Mouse (Mus musculus) intestine, postnatal 0 days (tissue): Measurements from ENCODE around the gene Phf21a. TPM values are rescaled to one million over a fixed set of nuclear protein-coding genes. Genes with fewer than 3 reads are reported as not detected.

Experiments used
- ATAC-seq: fragments of 200-750 bp; cut with Nextera tagmentation; 2 replicates; pipeline ENCODE4 v1.8.0; 2017; ENCODE audit warnings: mild to moderate bottlenecking, moderate TSS enrichment, moderate library complexity
- H3K27ac ChIP-seq: fragments of 300-500 bp; sonication (generic); 2 replicates; pipeline ENCODE4 v1.5.1; 2014; ENCODE audit warnings: mild to moderate bottlenecking, low read depth, low read length, moderate library complexity
- H3K27me3 ChIP-seq: fragments of 300-500 bp; sonication (generic); replicated peaks from 2 replicates; pipeline ENCODE4 v1.6.1; 2014; ENCODE audit warnings: low read length, mixed read lengths; ENCODE audit not compliant: control insufficient read depth, insufficient read depth
- H3K36me3 ChIP-seq: fragments of 300-500 bp; sonication (generic); 2 replicates; pipeline ENCODE4 v1.6.1; 2014; ENCODE audit warnings: mild to moderate bottlenecking, moderate library complexity; ENCODE audit not compliant: control insufficient read depth, insufficient read depth
- H3K4me1 ChIP-seq: fragments of 300-500 bp; sonication (generic); replicated peaks from 2 replicates; pipeline ENCODE4 v1.6.1; 2014; ENCODE audit warnings: antibody characterized with exemption, low read length, mixed read lengths; ENCODE audit not compliant: control insufficient read depth, insufficient read depth
- H3K4me2 ChIP-seq: fragments of 300-500 bp; sonication (generic); replicated peaks from 2 replicates; pipeline ENCODE4 v1.6.1; 2014; ENCODE audit warnings: low read depth, mild to moderate bottlenecking, moderate library complexity
- H3K4me3 ChIP-seq: fragments of 300-500 bp; sonication (generic); 2 replicates; pipeline ENCODE4 v1.5.1; 2014; ENCODE audit warnings: low read depth, low read length
- H3K9ac ChIP-seq: fragments of 300-500 bp; sonication (generic); 2 replicates; pipeline ENCODE4 v1.6.1; 2014; ENCODE audit warnings: mild to moderate bottlenecking, low read depth, low read length
- H3K9me3 ChIP-seq: fragments of 300-500 bp; sonication (generic); 2 replicates; pipeline ENCODE4 v1.6.1; 2016; ENCODE audit warnings: mixed run types; ENCODE audit not compliant: control insufficient read depth
- CTCF ChIP-seq: sonication (generic); IDR thresholded peaks from 2 replicates; pipeline ENCODE4 v1.5.1; 2016; ENCODE audit warnings: low read depth, mild to moderate bottlenecking, control low read depth, antibody characterized with exemption, moderate library complexity
- WGBS: fragments of 180-500 bp; shearing (Covaris S2); extraction: QIAGEN DNeasy Blood & Tissue Kit; methylation state at CpG from one replicate; pipeline ENCODE4 v1.1.7; 2014; 5-methylcytosine and 5-hydroxymethylcytosine counted together
- polyA plus RNA-seq: library from polyadenylated mRNA; unstranded; fragments of >200 nt; fragmentation: Nextera tagmentation; extraction: Ambion mirVana; gene quantifications from 2 replicates; pipeline ENCODE4 v1.2.1, GENCODE M21; 2015

Phf21a gene
- polyA plus RNA-seq, 1 experiment from 2014 or later, result 7.4 TPM

GRCm38 (mm10) chr2:92060291-92060690 is 32.6 kb upstream of the Phf21a start:
- Histone ChIP-seq H3K27ac (no peak overlapping the region), H3K9me3 (no peaks in the 10 kb centered on the region), H3K9ac (no peak overlapping the region), H3K36me3 (no peaks in the 10 kb centered on the region), H3K4me2 (peak overlapping the region; percentile 99), H3K27me3 (peaks cover 9% of the 10 kb centered on the region), H3K4me3 (peak overlapping the region; percentile 54), H3K4me1 (peaks cover 4% of the 10 kb centered on the region; the same call in 1 of the 2 replicates)
- 27% methylated on average over 6 of the region's 6 CpGs for WGBS
- TF ChIP-seq CTCF, result no peak
- ATAC-seq, result no peak

DNA sequence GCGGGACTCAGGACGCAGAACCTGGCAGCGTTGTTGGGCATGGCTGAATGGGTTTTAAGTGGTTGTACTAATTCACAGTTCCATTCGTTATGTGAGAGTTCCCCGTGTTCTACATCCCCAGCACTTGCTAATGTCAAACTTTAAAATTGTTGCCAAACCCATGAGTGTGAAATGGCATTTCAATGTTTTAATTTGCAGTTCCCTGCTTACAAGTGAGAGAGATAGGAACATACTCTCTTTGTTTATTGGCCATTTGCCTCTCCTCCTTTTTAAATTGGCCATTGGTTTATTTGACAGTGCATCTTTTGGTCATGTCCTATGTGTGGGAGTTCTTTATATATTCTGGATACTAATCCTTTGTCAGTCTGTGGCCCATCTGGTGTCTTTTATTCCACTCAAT is 31.6 kb upstream of the Phf21a start:
- Histone ChIP-seq H3K4me3 (no peak overlapping the region), H3K9me3 (no peaks in the 10 kb centered on the region), H3K27me3 (peaks cover 9% of the 10 kb centered on the region), H3K4me2 (no peak overlapping the region), H3K36me3 (no peaks in the 10 kb centered on the region), H3K4me1 (0 out of 2 replicates have a peak, but pooled peaks cover 4% of the 10 kb centered on the region), H3K27ac (no peak overlapping the region), H3K9ac (no peak overlapping the region)
- ATAC-seq, result no peak
- TF ChIP-seq CTCF, result no peak
- WGBS, result 83% methylated on average over 5 of the region's 5 CpGs

- H3K9me3 ChIP-seq, result no peaks in the 10 kb centered on the region
- H3K4me1 ChIP-seq, result 0 out of 2 replicates have a peak, but pooled peaks cover 4% of the 10 kb centered on the region
- no peak overlapping the region for H3K9ac ChIP-seq
- TF ChIP-seq CTCF, result no peak
- no peak overlapping the region for H3K27ac ChIP-seq
- no peak overlapping the region for H3K4me2 ChIP-seq
- H3K27me3 ChIP-seq, result peaks cover 9% of the 10 kb centered on the region
- no peak for ATAC-seq
- H3K36me3 ChIP-seq, result no peaks in the 10 kb centered on the region
- 61% methylated on average over 5 of the region's 5 CpGs for WGBS
- no peak overlapping the region for H3K4me3 ChIP-seq
Observed at GRCm38 (mm10) chr2:92063106-92063505, 29.8 kb upstream of the Phf21a start.

DNA sequence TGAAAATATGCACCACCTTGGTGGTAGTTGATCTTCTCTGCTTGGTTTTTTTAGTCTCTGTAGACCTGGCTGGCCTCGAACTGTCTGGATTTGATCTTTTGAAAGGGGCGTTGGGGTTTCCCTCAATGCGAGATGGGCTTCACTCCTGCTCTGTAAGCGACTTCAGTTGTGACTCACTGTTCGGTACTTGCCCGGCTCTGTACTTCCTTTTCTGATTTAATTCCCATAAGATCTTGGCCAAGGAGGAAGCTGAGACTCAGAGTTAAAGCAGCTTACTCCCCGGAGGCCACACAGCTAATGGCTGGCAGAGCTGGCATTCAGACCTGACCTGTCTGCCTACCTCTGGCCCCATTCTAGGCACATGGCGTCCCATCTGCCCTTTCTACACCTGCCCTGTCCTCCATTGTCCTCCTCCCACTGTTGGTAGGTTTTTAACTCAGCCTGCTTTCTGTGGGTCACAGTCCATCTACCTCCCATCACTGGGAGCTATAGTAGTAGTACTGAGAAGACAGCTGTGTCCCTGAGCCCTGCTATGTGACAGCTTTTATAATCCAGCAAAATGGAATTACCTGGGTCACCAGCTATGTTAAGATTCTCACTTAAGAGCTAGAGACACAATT is 27.5 kb upstream of the Phf21a start:
- Histone ChIP-seq H3K9me3 (no peaks in the 10 kb centered on the region), H3K27me3 (0 out of 2 replicates have a peak, but pooled peaks cover under 1% of the 10 kb centered on the region), H3K9ac (no peak overlapping the region), H3K4me1 (no peaks in the 10 kb centered on the region), H3K27ac (no peak overlapping the region), H3K36me3 (no peaks in the 10 kb centered on the region), H3K4me3 (no peak overlapping the region), H3K4me2 (no peak overlapping the region)
- TF ChIP-seq CTCF, result no peak
- WGBS, result 83% methylated on average over 8 of the region's 8 CpGs
- no peak for ATAC-seq

GRCm38 (mm10) chr2:92065938-92066337 is 27.0 kb upstream of the Phf21a start:
- 61% methylated on average over 6 of the region's 6 CpGs for WGBS
- no peaks in the 10 kb centered on the region for H3K4me1 ChIP-seq
- H3K27me3 ChIP-seq, result no peaks in the 10 kb centered on the region
- H3K4me3 ChIP-seq, result no peak overlapping the region
- ATAC-seq, result no peak
- TF ChIP-seq CTCF, result no peak
- no peak overlapping the region for H3K9ac ChIP-seq
- no peaks in the 10 kb centered on the region for H3K9me3 ChIP-seq
- no peak overlapping the region for H3K4me2 ChIP-seq
- H3K27ac ChIP-seq, result no peak overlapping the region
- H3K36me3 ChIP-seq, result no peaks in the 10 kb centered on the region

- WGBS, result 50% methylated on average over 1 of the region's 1 CpGs
- no peaks in the 10 kb centered on the region for H3K36me3 ChIP-seq
- H3K4me2 ChIP-seq, result no peak overlapping the region
- no peak for TF ChIP-seq CTCF
- H3K9me3 ChIP-seq, result no peaks in the 10 kb centered on the region
- H3K4me1 ChIP-seq, result no peaks in the 10 kb centered on the region
- H3K4me3 ChIP-seq, result no peak overlapping the region
- ATAC-seq, result no peak
- H3K9ac ChIP-seq, result no peak overlapping the region
- no peaks in the 10 kb centered on the region for H3K27me3 ChIP-seq
- H3K27ac ChIP-seq, result no peak overlapping the region
Observed at GRCm38 (mm10) chr2:92066899-92067298, 26.0 kb upstream of the Phf21a start.

DNA sequence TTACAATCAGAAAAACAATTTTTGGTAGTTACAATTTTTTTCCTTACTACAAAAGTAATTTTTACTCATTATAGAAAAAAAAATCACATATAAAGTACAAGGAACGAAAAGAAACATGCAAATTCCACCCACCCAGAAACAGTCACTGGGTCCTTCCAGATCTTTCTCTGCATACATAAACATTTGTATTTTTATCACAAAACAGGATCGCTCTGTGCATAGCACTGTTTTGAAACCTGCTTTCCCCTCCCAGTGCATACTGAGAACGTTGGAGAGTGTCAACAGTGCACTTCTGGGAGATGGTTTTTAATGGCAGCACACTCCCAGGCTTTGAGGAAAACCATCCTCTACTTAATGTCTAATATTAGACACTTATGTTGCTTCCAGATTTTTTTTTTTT is 25.3 kb upstream of the Phf21a start:
- WGBS, result 53% methylated on average over 3 of the region's 3 CpGs
- H3K4me1 ChIP-seq, result no peaks in the 10 kb centered on the region
- H3K27ac ChIP-seq, result no peak overlapping the region
- H3K9me3 ChIP-seq, result no peaks in the 10 kb centered on the region
- H3K36me3 ChIP-seq, result no peaks in the 10 kb centered on the region
- H3K4me3 ChIP-seq, result no peak overlapping the region
- H3K27me3 ChIP-seq, result no peaks in the 10 kb centered on the region
- no peak for TF ChIP-seq CTCF
- no peak overlapping the region for H3K9ac ChIP-seq
- no peak overlapping the region for H3K4me2 ChIP-seq
- no peak for ATAC-seq
